Mouse (Mus musculus): ENCODE measurements around the gene Cacnb4. TPM values are rescaled to one million over a fixed set of nuclear protein-coding genes. Genes with fewer than 3 reads are reported as not detected.

The Cacnb4 gene
- total RNA-seq, 2 experiments from 2014 or later = 74.2 to 85.2 TPM

DNA sequence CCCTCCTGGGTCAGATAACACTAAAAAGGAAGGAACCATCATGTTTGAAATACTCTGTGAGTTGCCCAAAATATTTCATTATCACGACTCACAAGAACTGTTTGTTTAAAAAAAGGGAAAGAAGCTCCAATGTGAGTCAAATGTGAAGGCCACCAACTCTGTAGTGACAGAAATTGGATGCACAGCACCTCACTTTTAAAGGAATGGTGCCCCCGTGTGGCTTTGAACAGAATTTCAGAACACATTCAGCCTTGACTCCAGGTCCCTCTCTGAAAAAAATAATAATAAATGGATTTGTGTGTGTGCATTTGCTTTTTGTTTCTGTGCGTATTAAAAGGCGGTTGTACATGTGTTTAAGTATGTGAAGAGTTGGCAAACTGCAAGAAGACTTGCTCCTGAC lies 71.3 kb downstream of the Cacnb4 start:
- peak; percentile 36 to 83 for DNase-seq (ENCODE audit: extremely low spot score in 1 of 2, low spot score in 1 of 2)

DNA sequence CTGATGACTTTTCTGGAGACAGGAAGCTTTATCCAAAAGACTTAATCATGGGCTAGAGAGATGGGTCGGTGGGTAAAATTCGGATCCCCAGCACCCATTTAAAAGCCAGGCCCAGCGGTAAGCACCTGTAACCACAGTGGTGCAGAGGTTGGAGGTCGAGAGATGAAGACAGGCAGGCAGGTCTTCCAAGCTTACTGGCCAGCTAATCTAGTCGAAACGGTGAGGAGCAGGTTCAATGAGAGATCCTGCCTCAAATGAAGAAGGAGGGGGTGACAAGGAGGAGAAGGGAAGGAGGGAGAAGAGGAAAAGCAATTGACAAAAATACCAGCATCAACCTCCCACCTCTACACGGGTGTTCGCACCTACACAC lies 72.0 kb downstream of the Cacnb4 start:
- no peak for DNase-seq (ENCODE audit: extremely low spot score in 1 of 2, low spot score in 1 of 2)

DNA sequence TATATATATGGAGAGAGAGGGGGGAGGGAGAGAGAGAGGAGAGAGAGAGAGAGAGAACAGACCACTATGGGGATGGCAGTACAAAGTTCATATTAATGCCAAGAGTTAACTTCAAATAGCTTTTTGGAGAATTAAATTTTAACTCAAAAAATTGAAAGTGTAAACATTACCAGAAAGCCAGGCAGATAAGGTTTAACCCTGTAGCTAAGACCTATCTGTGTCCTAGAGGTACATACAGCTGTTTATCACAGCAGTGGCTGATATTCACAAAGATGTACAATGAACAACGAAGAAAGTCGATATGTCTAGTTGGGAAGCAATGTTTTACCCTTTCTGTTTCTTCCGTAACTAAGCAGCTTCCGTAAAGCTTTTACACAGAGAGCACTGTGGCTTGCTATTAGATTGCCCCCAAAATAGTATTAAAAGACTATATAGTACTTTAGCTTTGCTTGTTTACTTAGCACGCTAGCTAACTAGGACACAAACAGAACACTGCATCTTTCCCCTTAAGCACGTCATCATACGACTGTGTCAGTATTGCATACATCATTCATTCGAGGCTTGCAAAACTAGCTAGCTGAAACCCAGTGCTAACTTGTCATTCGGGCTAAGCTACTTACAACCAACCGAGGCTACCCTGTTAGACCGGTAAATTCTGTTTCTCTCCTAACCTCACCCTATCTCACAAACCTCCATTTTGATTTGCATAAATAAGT lies 72.5 kb downstream of the Cacnb4 start:
- no peak for DNase-seq (ENCODE audit: extremely low spot score in 1 of 2, low spot score in 1 of 2)

DNA sequence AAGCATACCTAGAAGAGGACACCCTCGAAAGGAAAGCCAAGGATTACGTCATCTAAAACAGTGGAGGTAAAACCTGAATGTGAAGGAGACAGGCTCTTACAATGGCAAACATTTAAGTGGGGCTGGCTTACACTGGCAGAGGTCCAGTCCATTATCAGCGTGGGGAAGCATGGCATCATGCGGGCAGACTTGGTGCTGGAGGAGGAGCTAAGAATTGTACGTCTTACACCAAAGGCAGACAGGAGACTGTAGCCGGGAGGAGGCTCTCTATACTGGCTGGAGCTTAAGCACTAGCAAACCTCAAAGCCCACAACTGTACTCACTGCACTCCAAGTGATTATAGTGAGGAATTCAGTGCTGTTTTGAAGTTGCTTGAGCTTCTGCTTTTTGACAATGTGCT lies 73.2 kb downstream of the Cacnb4 start:
- no peak for DNase-seq (ENCODE audit: extremely low spot score in 1 of 2, low spot score in 1 of 2)

DNA sequence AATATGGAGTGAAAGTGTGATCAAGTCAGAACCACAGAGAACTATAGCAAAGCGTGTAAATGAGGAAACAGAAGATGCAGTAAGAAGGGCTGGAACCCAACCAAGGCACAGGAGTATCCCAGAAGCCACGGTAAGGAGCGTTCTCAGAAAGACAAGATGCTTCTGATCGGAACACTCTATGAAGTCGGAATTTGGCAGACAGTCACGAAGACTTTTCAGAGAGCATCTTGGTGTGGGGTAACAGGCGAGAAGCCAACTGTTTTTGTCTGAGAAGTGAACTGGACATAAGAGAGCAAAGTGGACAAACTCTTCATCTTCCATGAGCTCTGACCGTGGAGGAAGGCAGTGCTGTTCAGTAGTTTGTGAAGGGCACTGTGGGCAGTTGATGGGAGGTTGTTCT lies 73.7 kb downstream of the Cacnb4 start:
- DNase-seq (ENCODE audit: extremely low spot score in 1 of 2, low spot score in 1 of 2) = no peak

DNA sequence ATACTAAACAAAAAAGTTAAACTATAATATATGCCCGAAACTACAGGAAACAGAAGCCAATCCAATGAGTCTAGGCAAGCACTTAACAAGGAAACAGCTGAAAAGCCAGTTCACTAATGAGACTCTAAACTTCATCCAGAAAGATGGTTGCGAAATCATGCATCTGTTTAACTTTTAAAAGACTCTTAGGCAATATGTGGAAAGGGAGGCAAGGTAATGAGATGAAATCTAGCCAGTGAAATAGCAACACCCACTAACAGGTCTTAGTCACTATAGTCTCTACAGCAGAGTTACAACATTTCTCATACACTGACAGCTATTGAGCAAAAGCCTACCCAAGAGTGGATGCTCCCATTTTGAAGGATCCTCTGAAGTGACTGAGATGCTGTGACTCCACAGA lies 74.4 kb downstream of the Cacnb4 start:
- DNase-seq (ENCODE audit: extremely low spot score in 1 of 2, low spot score in 1 of 2) = no peak

DNA sequence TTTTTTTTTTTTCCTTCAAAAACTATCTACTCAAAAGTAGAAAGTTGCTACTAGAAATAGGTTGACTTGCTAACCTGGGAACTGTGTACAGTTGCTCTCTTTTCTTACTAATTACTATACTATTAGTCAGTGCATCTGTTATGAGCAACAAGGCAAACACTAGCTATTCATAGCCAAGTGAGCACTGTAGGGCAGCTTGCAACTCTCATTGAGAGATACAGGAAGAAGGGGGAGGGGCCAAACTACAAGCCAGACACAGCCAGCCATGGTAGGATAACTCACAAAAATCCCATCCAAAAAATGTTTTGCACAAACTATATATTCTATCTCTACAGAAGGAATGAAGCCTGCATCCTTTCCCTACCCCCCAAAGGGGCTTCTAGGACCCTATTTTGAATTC lies 79.1 kb downstream of the Cacnb4 start:
- DNase-seq (ENCODE audit: extremely low spot score in 1 of 2, low spot score in 1 of 2) = no peak

DNA sequence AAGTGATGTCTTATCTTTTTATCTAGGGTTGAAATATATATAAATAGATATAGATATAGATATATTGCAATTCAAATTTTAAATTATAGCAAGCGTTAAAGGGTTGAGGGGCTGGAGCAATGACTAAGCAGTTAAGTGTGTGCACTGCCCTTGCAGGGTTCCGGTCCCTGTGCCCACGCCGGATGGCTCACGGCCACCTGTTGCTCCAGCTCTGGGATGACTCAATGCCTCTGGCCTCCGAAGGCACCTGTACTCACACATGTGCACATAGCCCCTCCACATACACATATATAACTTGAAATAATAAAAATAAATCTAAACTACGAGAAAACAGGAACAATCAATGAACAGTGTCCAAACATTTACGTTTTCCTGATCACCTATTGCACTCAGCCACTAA lies 82.8 kb downstream of the Cacnb4 start:
- DNase-seq (ENCODE audit: extremely low spot score in 1 of 2, low spot score in 1 of 2) = no peak

DNA sequence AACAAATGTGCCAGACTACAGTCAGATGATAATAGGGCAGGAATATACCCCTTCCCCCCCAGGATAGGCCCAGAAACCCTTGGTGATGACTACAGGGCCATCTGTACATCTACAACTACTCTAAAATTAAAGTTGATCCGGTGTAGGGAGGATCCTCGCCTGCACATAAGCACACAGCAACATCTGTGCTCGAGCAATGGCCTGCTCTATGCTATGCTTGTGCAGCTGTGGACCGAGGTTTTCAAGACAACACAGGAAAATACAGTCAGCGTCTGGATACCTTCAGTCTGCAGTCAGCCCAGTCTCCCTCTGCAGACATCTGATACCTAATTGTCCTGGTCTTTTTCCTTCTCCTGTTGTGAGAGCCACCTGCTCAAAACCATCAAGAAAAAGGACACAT lies 83.4 kb downstream of the Cacnb4 start:
- DNase-seq (ENCODE audit: extremely low spot score in 1 of 2, low spot score in 1 of 2) = no peak

DNA sequence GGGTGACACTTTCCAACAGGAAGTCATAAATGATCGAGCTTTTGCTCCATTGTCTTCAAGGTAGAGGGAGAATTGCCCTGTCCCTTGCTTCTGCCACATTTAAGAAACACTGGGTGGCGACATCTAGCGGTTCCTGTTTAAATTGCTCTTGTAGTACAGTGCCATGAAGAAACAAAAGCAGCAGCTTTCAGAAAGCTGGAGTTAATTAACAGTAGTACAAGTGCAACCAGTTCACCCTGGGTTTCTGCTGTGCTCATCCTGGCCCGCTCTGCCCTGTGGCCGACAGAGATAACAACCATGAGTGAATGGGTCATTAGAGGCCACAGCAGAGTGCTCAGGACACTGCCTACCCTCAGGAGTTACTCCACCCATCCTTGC lies 85.7 kb downstream of the Cacnb4 start:
- DNase-seq (ENCODE audit: extremely low spot score in 1 of 2, low spot score in 1 of 2) = peak; percentile 54 to 89

DNA sequence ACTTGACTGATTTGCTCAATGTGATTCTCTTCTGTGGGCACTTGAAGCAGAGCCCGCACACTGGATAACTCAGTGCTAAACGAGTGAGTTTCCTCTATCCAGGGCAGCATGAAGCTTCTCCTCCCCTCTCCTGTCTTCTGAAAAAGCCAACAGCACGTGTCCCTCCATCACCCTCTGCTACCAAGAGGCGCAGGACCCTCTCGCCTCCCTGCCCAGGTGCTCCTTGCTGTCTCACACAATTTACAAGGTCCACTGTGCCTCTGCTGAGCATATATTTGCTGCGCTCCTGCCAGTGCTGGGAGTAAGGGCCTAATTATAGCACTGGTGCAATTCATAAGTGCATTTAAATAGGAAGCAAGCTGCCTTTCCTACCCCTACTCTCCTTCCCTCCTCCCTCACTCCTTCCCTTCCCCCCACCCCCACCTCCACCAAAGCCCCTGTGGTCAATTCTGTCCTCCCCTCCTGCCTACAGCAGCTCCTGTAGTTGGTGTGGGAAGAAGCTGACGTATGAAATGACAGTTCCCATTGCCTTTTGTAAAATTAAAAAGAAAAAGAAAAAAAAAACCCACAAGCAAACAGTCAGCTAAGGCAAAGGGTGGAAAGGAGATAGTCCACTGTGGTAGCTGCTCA lies 86.2 kb downstream of the Cacnb4 start:
- DNase-seq (ENCODE audit: extremely low spot score in 1 of 2, low spot score in 1 of 2) = no peak

DNA sequence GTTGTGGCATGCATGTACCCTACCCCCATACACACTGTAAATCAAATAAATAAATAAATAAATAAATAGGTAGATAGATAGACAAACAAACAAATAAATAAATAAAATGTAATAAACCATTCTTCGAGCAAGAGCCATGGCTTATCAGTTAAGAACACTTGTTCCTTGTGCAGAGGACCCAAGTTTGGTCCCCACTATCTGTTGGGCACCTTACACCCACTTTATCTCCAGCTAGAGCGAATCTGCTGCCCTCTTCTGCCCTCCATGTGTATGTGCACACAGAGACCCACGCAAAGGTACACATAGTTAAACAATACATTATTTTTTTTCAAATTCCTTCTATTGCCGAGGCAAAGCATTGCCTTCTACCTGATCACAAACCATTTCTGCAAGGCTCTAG lies 87.1 kb downstream of the Cacnb4 start:
- no peak for DNase-seq (ENCODE audit: extremely low spot score in 1 of 2, low spot score in 1 of 2)

DNA sequence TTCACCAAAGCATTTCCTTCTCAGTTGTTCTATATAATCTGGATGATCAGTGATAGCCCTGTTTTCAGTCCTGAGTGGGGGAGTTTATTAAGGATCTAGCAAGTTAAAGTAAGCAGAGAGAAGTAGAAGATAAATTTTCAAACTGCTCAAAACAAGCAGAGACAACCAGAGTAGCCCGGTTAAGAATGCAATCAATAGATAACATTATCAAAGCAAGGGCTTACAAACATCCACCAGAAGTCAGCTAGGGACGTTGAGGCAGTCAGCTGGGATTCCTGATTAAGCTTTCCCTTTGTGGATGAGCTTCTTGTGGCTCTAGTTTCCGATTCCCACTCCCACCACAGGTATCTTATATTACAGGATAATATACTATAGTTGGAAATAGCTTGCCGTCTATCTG lies 91.2 kb downstream of the Cacnb4 start:
- DNase-seq (ENCODE audit: extremely low spot score in 1 of 2, low spot score in 1 of 2) = no peak

DNA sequence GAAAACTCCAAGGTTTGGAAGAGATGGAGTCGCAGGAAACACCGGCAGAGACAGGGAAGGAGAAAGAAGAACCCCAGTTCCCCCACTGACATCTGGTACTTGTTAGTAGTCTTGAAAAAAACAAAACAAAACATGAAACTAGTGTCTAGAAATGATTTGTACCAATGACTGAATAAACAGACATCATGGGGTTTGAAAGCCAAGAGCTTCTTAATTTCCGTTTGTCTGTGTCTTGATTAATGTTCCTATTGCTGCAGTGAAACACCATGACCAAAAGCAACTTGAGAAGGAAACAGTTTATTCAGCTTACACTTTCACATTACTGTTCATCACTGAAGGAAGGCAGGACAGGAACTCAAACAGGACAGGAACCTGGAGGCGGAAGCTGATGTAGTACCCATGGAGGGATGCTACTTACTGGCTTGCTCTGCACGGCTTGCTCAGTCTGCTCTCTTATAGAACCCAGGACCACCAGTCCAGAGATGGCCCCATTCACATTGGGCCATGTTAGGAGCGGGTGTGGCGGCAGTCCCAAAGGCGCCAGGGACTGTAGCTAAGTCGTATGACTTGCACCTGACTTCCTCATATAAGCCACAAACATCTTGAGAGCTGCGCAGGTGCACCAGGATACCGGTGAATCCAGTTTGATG lies 95.4 kb downstream of the Cacnb4 start:
- DNase-seq (ENCODE audit: extremely low spot score in 1 of 2, low spot score in 1 of 2) = no peak

DNA sequence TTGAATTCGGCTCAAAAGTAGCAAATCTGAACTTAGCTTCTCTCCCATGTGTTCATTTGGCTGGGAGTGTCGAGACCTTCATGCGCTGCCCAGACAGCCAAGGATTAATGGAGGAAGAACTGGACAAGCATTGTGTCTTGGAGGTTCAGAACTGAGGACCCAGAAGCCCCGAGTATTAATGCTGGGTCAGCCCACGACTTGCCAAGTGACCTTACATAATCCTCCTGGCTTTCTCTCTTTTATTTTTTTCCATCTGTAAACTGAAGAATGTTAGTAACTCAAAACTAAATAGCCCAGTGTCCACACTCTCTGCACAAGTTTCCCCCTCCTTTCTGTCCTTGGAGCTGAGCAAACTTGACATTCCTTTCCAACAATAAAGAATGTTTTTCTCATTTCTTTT lies 95.9 kb downstream of the Cacnb4 start:
- DNase-seq (ENCODE audit: extremely low spot score in 1 of 2, low spot score in 1 of 2) = no peak

DNA sequence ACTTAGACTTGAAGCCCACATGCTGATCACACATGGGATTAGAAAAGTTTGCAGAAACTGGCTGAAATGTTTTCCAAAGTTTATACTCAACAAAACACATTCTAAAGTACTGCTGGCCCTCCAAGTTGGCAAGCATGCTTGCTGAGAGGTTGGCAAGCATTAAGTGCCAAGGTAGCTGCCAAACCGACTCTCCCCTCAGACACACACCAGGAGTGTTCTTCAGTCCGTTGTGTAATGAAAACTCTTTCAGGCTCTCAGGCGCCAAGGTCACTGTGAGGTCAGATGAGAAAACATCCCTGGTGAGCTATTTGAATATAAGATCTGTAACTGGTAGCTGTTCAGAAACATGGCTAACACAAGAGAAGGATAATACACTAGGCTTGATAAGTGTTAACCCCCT lies 97.8 kb downstream of the Cacnb4 start:
- no peak for DNase-seq (ENCODE audit: extremely low spot score in 1 of 2, low spot score in 1 of 2)

DNA sequence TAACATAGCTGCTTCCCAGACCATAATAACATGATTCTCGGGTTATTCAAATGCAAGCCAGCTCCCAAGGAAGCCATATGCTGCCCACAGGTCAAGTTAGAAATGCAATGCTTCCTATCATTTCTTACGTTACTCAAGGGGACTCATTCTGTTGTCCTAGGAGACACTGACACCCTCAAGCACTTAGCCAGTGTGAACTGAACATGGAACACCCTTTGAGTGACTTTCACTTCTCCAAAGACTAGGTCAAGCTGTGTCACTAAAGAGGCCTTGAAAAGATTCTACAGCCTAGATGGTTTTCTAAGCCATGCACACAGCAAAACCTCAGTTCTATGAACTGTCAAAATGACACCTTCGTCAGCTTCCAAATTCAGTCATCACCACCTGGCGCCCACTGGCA lies 98.9 kb downstream of the Cacnb4 start:
- no peak for DNase-seq (ENCODE audit: extremely low spot score in 1 of 2, low spot score in 1 of 2)

DNA sequence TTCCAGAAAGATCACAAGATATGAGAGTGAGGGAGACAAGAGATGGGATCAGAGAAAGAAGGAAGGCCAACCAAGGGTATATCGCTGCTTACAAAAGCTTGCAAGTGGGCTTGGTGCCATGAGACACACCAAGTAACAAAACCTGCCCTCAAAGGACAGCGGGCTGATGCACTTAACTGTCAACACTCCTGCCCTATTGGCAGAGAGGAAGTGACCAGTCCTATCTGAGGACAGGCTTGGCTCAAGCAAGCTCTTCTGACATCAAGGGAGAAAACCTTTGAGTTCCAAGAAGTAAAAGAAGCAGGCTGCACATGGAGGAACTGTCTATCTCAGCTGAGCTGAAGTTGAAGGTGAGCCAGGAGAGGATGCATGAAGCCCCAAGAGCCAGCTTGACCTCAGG lies 100.1 kb downstream of the Cacnb4 start:
- no peak for DNase-seq (ENCODE audit: extremely low spot score in 1 of 2, low spot score in 1 of 2)

DNA sequence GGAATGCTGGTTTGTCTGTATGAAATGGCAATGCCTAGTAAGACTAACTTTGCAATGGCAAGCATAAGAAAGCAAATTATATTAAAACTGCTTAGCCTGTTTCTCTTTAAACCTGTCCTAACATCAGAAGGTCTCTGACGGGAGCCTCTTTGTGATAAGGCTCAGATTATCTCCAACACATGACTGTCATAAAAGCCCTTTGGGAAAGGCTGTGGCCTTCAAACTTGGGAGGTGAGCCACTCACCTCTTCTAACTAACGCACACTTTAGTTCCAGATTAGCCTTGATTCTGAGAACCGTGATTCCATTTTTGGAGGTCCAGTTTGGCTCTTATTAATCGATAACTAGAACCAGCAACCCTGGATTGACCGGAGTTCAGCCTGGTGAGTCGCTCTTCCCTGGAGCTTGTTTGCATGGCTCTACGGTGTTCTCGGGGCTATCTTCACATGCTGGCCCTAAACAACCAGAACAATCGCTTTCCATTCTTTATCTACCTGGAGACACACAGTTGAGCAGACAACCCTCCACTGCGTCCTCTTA lies 100.9 kb downstream of the Cacnb4 start:
- no peak for DNase-seq (ENCODE audit: extremely low spot score in 1 of 2, low spot score in 1 of 2)

DNA sequence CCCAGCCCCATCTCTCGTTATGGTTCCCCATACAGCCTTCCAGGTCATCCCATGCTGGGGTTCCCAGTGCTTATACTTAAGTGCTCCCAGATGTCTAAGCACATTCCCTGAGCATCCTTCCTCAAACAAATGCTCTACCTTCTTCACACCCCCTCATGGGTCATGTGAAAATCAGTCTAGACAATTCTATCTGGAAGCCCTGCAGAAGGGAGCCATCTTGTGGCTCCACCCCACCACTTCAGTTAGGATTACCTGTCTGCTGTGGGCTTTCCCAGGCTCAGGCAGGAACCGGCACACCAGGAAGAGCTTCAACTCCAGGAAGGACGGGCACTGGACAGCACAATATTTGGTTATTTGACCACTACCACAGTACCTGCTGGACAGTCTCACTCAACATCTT lies 101.7 kb downstream of the Cacnb4 start:
- no peak for DNase-seq (ENCODE audit: extremely low spot score in 1 of 2, low spot score in 1 of 2)

DNA sequence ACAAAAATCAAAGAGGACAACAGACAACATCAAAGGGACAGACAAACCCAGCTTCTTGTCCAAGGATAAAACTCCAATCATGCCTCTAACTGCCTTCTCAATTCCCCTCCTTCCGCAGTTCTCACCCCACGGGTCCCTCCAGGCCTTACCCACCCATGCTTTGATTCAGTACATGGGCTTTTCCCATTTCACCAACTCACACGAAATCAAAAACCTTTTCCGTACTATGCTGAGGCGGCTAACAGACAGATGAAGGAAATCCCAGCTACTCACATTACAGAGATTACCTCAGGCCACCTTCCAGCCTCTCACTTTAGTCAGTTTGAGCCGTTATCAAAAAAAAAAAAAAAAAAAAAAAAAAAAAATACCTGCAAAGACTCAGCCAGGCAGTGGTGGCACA lies 104.4 kb downstream of the Cacnb4 start:
- DNase-seq (ENCODE audit: extremely low spot score in 1 of 2, low spot score in 1 of 2) = no peak
